Mouse (Mus musculus) liver, postnatal 0 days (tissue): ENCODE results near the gene Jak2. TPM values are rescaled to one million over a fixed set of nuclear protein-coding genes. Genes with fewer than 3 reads are reported as not detected.

Experiments
- ATAC-seq: fragments of 200-750 bp; cut with Nextera tagmentation; 2 replicates; pipeline ENCODE4 v1.8.0; 2017; ENCODE audit warnings: mild to moderate bottlenecking, moderate library complexity
- DNase-seq: peaks from one replicate; pipeline ENCODE4 v3.0.0-alpha.2; 2016
- H3K27ac ChIP-seq: fragments of 300-500 bp; sonication (generic); 2 replicates; pipeline ENCODE4 v1.5.1; 2014; ENCODE audit warnings: antibody characterized with exemption, moderate library complexity, mild to moderate bottlenecking, low read depth
- H3K27me3 ChIP-seq: fragments of 300-500 bp; sonication (generic); 2 replicates; pipeline ENCODE4 v1.6.1; 2014; ENCODE audit warnings: low read length, control low read depth, mixed read lengths; ENCODE audit not compliant: insufficient read depth
- H3K36me3 ChIP-seq: fragments of 300-500 bp; sonication (generic); replicated peaks from 2 replicates; pipeline ENCODE4 v1.6.1; 2014; ENCODE audit warnings: mild to moderate bottlenecking, control low read depth, low read length, moderate library complexity, mixed read lengths; ENCODE audit not compliant: insufficient read depth
- H3K4me1 ChIP-seq: fragments of 300-500 bp; sonication (generic); 2 replicates; pipeline ENCODE4 v1.6.1; 2014; ENCODE audit warnings: antibody characterized with exemption, mild to moderate bottlenecking, control low read depth; ENCODE audit not compliant: insufficient read depth
- H3K4me2 ChIP-seq: fragments of 300-500 bp; sonication (generic); 2 replicates; pipeline ENCODE4 v1.6.1; 2014; ENCODE audit warnings: low read depth, mild to moderate bottlenecking, low read length, moderate library complexity, mixed read lengths
- H3K4me3 ChIP-seq: fragments of 300-500 bp; sonication (generic); 2 replicates; pipeline ENCODE4 v1.5.1; 2014; ENCODE audit warnings: low read depth, low read length
- H3K9ac ChIP-seq: fragments of 300-500 bp; sonication (generic); replicated peaks from 2 replicates; pipeline ENCODE4 v1.6.1; 2014; ENCODE audit warnings: mild to moderate bottlenecking, moderate library complexity
- H3K9me3 ChIP-seq: fragments of 300-500 bp; sonication (generic); 2 replicates; pipeline ENCODE4 v1.6.1; 2016; ENCODE audit warnings: mild to moderate bottlenecking, control low read depth, low read length, mixed read lengths
- CTCF ChIP-seq: sonication (generic); IDR thresholded peaks from 2 replicates; pipeline ENCODE4 v1.5.1; 2016; ENCODE audit warnings: antibody characterized with exemption, low read depth
- EP300 ChIP-seq: IDR thresholded peaks from 2 replicates; pipeline ENCODE4 v1.6.1; 2016; ENCODE audit warnings: antibody characterized with exemption, low read depth, mild to moderate bottlenecking
- WGBS: fragments of 180-500 bp; shearing (Covaris S2); extraction: QIAGEN DNeasy Blood & Tissue Kit; methylation state at CpG from one replicate; pipeline ENCODE4 v1.1.7; 2014; ENCODE audit not compliant: insufficient replicate concordance; 5-methylcytosine and 5-hydroxymethylcytosine counted together
- polyA plus RNA-seq: library from polyadenylated mRNA; unstranded; fragments of >200 nt; fragmentation: Nextera tagmentation; extraction: Ambion mirVana; gene quantifications from 2 replicates; pipeline ENCODE4 v1.2.1, GENCODE M21; 2015

The Jak2 gene
- polyA plus RNA-seq, 1 experiment from 2014 or later: 6.0 TPM

DNA sequence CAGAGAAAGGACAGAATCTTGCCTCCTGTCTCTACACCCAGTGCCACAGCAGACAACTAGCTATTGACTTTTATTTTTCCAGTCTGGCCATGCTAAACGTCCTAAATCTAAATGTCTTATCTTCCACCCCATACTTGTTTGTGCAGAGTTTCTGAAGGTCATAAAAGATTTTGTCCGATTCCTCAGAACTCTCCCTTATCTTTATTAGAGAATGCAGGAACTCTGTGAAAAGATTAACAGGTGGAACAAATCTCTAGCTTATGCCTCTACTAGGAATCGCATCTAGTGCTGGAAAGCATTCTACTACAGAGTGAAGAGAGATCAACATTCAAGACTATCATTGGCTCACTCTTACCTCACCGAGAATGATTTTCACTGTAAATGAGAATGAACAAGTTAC is 1.7 kb upstream of the Jak2 start:
- peak overlapping the region; percentile 97 for H3K4me3 ChIP-seq
- H3K4me1 ChIP-seq: peaks cover 38% of the 10 kb centered on the region
- no peaks in the 10 kb centered on the region for H3K36me3 ChIP-seq
- 38% methylated on average over 4 of the region's 4 CpGs for WGBS
- DNase-seq (no peak), ATAC-seq (no peak)
- TF ChIP-seq CTCF: no peak
- TF ChIP-seq EP300: peak; percentile 41; the same call in 1 of the 2 replicates
- no peak overlapping the region for H3K27ac ChIP-seq
- H3K9me3 ChIP-seq: no peaks in the 10 kb centered on the region
- no peak overlapping the region for H3K9ac ChIP-seq
- no peaks in the 10 kb centered on the region for H3K27me3 ChIP-seq
- peak overlapping the region; percentile 84 for H3K4me2 ChIP-seq

DNA sequence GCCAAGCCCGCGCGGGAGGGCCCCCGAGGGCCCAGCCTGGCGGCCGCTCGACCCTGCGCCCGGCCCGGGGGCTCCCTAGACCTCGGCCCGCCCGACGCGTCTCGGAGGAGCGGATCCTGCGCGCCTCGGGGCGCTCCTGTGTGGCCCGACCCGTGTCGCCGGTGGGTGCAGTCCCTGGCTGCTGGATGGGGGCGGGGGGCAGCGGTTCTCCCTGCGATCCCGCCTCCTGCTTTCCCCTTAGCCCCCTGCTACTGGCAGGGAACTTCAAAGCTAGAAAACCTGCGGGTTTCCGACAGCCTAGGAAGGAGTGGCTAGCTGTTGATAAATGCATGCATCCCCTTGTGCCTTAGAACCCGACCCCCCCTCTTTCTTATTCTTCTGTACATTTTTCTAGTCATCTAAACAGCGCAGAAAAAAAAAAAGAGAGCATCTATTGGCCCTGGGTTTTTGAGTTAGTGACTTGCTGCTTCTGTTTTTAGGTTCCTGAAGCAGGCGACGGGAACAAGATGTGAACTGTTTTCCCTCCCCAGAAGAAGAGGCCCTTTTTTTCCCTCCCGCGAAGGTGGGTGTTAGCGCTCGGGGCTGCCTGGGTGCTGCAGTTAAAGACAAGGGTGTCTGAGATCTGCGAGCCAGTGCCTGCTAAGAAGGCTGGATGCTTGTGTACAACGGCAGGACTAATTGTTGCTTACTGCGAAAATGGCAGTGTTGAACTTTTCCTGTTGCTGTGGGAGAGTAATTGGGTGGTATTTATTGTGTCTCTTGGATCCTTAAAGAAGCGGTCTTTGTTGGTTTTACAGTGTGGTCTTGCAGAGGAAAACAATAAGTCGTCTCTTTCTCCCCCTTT is 552 bp downstream of the Jak2 start:
- WGBS: under 1% methylated on average over 40 of the region's 44 CpGs
- Histone ChIP-seq H3K4me2 (peak overlapping the region; percentile 84), H3K9ac (peak overlapping the region; percentile 99), H3K4me3 (peak overlapping the region; percentile 97), H3K27ac (peak overlapping the region; percentile 98), H3K9me3 (no peaks in the 10 kb centered on the region), H3K4me1 (peaks cover 47% of the 10 kb centered on the region), H3K27me3 (no peaks in the 10 kb centered on the region), H3K36me3 (no peaks in the 10 kb centered on the region)
- ATAC-seq (peak; percentile 30), DNase-seq (peak; percentile 63)
- TF ChIP-seq EP300 (no peak), CTCF (no peak)

DNA sequence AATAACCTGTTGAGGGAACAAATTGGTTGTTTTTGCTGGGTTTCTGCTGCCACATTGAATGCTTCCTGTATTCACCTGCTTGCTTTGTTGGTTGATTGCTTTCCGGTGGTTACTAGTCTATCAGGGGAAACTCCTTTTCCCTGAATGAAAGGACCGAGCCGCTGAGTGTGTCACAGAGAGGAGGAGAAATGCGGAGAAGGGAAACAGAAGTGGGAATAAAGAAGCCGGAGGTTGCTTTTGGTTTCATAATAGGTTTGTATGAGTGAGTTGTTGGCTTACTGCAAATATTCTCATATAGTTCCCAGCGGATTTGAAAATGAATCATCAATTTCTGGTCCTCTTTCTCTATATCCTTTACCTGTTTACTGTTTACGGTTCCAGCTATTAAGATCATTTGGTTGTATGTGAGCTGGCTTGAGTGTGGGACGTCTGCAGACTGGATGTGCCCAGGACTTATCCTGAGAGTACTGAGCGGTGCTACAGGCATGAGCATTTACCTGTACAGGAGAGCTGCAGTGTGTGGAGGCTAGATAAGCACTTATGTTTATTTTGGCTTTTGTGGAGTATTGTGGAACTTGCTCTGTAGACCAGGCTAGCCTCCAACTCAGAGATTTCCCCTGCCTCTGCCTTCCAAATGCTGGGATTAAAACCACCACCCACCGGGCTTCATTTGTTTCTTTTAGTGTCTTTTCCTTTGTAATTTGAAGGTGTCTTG is 1.4 kb downstream of the Jak2 start:
- WGBS: 10% methylated on average over 10 of the region's 10 CpGs
- Histone ChIP-seq H3K9ac (peak overlapping the region; percentile 99), H3K4me1 (peaks cover 48% of the 10 kb centered on the region), H3K9me3 (no peaks in the 10 kb centered on the region), H3K4me3 (peak overlapping the region; percentile 97), H3K27ac (peak overlapping the region; percentile 98), H3K27me3 (no peaks in the 10 kb centered on the region), H3K36me3 (no peaks in the 10 kb centered on the region), H3K4me2 (peak overlapping the region; percentile 84)
- no peak for ATAC-seq
- TF ChIP-seq EP300 (no peak), CTCF (no peak)
- DNase-seq: peak; percentile 28

DNA sequence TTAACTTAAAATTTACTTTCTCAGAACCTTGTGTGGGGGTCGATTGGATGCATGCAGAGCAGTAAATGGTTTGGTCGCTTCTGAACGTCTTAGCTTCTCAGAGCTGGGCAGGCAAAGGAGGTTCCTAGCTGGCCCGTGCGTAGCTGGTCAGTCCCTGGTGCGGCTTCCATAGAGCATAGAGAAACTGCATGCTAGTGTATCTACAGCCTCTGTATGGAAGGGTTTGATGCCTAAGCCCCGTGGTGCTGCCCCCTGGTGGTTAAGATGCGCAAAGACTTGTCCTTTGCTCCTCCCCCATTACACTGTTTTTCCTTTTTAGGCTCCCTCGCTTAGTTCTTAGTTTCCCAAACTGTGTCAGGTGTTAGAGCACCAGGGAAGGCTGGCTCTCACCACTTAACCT is 2.1 kb downstream of the Jak2 start:
- Histone ChIP-seq H3K4me3 (peak overlapping the region; percentile 97), H3K9me3 (no peaks in the 10 kb centered on the region), H3K36me3 (peaks cover 5% of the 10 kb centered on the region; the same call in 1 of the 2 replicates), H3K27me3 (no peaks in the 10 kb centered on the region), H3K4me2 (peak overlapping the region; percentile 84), H3K4me1 (peaks cover 46% of the 10 kb centered on the region), H3K27ac (peak overlapping the region; percentile 98), H3K9ac (peak overlapping the region; percentile 99)
- ATAC-seq (peak; percentile 28), DNase-seq (peak; percentile 90)
- TF ChIP-seq CTCF (peak; percentile 100), EP300 (no peak; the same call in 1 of the 2 replicates)
- under 1% methylated on average over 9 of the region's 9 CpGs for WGBS

DNA sequence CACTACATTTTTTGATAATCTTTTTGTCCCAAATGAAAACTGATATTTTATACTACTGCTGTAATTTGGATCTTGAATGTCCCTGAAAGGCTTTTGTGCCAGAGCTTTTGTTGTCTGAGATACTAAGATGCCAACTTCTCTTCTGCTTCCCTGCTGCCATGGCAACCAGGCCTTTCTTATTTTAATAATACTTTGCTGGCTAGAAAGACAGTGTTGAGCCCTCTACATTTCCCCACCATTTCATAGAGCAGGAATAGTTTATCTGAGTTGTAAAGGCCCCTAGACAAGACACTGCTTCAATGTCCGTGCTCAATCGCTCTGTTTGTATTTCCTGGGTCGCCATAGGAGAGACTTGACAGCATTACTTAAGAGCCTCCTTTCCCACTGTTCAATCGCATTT is 3.0 kb downstream of the Jak2 start:
- Histone ChIP-seq H3K9me3 (no peaks in the 10 kb centered on the region), H3K4me1 (peaks cover 37% of the 10 kb centered on the region), H3K4me3 (peak overlapping the region; percentile 97), H3K4me2 (peak overlapping the region; percentile 84), H3K27me3 (no peaks in the 10 kb centered on the region), H3K27ac (no peak overlapping the region), H3K36me3 (peaks cover 8% of the 10 kb centered on the region; the same call in 1 of the 2 replicates), H3K9ac (0 out of 2 replicates have a peak overlapping the region, but pooled peaks have one; percentile 34)
- 70% methylated on average over 4 of the region's 4 CpGs for WGBS
- no peak for TF ChIP-seq CTCF
- ATAC-seq (no peak), DNase-seq (no peak)
